Mouse (Mus musculus) brown adipose tissue, adult 24 weeks (tissue): Measurements from ENCODE around the gene Ank. TPM values are rescaled to one million over a fixed set of nuclear protein-coding genes. Genes with fewer than 3 reads are reported as not detected.

Experiments
- H3K27ac ChIP-seq: fragments of 200-500 bp; replicated peaks from 2 replicates; pipeline ENCODE4 v1.5.1; 2012; ENCODE audit warnings: low read depth, mild to moderate bottlenecking, low read length
- H3K4me1 ChIP-seq: fragments of 200-500 bp; 2 replicates; pipeline ENCODE4 v1.6.1; 2012; ENCODE audit warnings: low read length, mixed read lengths; ENCODE audit not compliant: control insufficient read depth, insufficient read depth, insufficient read length
- H3K4me3 ChIP-seq: fragments of 200-500 bp; 2 replicates; pipeline ENCODE4 v1.5.1; 2012; ENCODE audit warnings: low read depth, mild to moderate bottlenecking, low read length, moderate library complexity; ENCODE audit not compliant: insufficient read depth
- polyA plus RNA-seq: library from polyadenylated mRNA; stranded (reverse); fragments of >200 nt; gene quantifications from 2 replicates; pipeline ENCODE4 v1.2.4, GENCODE M21; 2012; ENCODE audit not compliant: missing spikeins, insufficient read depth, insufficient read length

Ank gene
- 179 and 208 TPM in 2 replicates for polyA plus RNA-seq

DNA sequence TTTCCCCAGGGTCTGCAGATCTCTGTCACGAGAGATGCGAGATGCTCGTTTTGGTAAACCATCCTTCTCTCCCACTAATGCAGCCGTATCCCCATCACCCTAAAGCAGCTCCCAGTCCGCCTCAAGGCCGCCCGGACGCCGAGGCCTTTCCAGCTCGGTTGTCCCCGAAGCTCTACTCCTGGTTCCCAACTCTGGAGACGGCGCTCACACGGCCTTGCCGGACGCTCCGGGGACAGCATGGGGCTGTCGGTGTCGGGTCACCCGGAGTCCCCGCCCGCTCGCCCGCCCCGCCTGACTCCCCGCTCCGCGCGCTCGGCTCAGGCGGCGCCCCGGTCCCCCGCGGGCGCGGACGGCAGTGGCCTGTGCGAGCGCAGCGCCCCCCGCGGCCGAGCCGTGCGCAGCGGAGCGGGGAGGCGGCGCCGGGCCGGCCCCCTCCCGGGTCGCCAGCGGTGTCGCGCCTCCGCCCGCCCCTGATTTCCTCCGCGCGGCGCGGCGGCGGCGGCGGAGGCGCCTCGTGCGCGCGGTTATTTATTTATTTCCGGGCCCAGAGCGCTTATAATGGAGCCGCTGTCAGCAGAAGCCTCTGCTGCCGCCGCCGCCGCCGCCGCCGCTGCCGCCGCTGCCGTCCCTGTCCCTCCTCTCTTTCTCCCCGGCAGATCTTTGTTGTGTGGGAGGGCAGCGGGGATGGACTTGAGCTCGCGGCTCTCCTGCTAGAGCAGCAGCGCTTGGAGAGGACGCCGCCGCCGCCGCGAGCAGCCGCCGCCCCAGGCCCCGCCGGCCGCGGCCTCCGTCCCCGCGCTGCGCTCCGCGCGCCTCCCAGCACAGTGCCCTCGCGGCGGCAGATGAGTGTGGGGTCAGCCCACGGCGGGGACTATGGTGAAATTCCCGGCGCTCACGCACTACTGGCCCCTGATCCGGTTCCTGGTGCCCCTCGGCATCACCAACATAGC, at the start of gene Ank:
Ank (plus strand) TSS at position 547 of the 950 bp plus-strand sequence.
- peak within 1 kb of the TSS; percentile 64 for H3K27ac ChIP-seq

GRCm38 (mm10) chr15:27418566-27419331, 47.7 kb upstream of the Ank start:
- H3K4me1 ChIP-seq: no peaks in the 10 kb centered on the region
- H3K4me3 ChIP-seq: no peak overlapping the region
- no peak overlapping the region for H3K27ac ChIP-seq

More for the DNA sequence above, at the start of gene Ank:
- peak within 1 kb of the TSS; percentile 98 for H3K4me3 ChIP-seq
- peaks cover 5% of the 10 kb centered on the region; the same call in 1 of the 2 replicates for H3K4me1 ChIP-seq

DNA sequence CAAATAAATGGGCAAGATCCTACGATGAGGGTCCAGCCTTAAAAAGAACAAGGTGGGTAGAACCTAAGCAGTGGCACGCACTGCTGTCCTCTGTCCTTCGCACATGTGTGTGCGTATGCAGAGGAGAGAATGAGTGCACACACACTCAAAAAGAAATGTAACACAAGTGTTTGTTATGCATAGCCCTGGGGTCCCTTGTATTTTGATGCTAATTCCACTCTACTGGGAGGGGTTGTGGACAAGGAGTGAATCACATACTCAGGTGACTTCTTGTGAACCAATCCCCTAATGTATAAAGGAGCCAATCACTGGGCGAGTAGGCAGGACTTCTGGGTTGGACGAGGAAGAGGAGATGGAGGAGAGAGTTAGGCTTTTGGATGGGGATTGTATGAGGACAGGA, 44.9 kb upstream of the Ank start:
- Histone ChIP-seq H3K4me3 (no peak overlapping the region), H3K27ac (no peak overlapping the region), H3K4me1 (no peaks in the 10 kb centered on the region)

GRCm38 (mm10) chr15:27427581-27427980, 38.9 kb upstream of the Ank start:
- Histone ChIP-seq H3K4me1 (no peaks in the 10 kb centered on the region), H3K4me3 (no peak overlapping the region), H3K27ac (no peak overlapping the region)

DNA sequence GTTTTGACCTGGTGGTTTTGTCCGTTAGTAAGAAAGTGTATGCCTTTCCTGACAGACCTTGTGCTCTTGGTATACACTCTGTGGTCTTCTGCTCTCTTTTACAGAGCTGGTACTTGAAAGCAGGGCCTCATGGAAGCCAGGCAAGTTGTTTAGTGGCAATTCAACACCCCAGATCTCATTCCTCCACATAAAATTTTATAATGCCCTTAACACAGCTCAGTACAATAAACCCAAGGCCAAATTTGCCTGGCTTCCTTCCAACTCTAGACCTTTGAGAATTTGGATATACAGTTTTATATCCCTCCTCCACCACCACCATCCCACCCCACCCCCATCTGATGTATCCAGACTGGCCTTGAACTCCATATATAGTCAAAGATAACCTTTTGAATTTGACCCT, 36.2 kb upstream of the Ank start:
- Histone ChIP-seq H3K4me3 (no peak overlapping the region), H3K4me1 (no peaks in the 10 kb centered on the region), H3K27ac (no peak overlapping the region)

- Histone ChIP-seq H3K4me1 (no peaks in the 10 kb centered on the region), H3K4me3 (no peak overlapping the region), H3K27ac (no peak overlapping the region)
Observed at GRCm38 (mm10) chr15:27432851-27433615, 33.4 kb upstream of the Ank start.

DNA sequence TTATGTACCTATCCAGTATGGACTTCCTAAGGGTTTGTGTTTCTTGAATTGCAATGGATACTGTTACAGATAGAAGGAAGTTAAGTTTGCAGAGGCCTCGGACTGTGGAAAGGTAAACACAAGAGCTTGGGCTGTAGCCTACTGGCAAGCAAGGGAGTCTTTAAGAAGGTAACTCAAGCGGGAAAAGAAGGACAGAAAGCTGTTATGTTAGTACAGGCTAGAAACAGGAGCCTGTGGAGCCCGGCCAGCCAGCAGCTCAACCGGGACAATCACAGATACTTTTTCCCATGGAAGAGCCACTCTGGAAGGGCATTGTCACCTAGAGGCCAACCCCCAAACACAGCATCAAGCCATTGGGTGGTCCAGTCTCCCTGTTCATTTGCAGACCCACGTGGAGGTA, 31.1 kb upstream of the Ank start:
- no peak overlapping the region for H3K4me3 ChIP-seq
- no peak overlapping the region for H3K27ac ChIP-seq
- no peaks in the 10 kb centered on the region for H3K4me1 ChIP-seq

DNA sequence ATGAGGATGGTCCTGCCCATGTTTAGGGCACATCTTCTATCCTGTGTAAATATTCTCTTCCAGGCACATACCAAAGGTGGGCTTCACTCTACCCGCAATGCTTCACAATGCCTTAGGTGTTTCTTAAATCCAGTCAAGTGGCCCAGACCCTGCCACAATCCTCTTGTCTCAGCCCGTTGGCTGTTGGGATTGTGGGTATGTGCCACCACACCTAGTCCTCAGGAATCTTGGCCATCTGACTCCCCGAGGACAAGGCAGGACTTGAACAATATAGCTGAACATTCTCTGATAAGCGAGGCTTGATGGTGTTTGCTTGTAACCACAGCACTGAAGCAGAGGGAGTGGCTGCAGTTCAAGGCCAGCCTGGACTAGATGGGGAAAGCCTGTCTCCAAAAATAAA, 30.3 kb upstream of the Ank start:
- Histone ChIP-seq H3K4me3 (no peak overlapping the region), H3K4me1 (no peaks in the 10 kb centered on the region), H3K27ac (no peak overlapping the region)

DNA sequence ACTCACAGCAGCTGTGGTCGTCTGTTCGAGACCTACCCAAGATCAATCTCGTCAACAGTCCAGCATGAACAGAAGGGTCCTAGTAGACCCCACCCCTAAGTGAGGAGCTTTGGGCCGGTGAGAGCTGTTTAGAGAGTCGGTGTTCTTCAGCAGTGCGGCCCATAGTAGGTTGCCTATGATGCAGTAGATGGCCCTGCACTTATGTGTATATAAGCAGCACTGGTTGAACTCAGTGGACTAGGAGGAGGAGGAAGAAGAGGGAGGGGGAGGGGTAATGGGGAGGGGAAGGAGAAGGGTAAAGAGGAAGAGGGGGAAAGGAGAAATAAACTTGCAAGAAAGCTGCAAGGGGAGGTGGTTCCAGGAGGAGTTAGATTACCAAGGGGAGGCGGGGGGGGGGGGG, 25.4 kb upstream of the Ank start:
- Histone ChIP-seq H3K4me1 (no peaks in the 10 kb centered on the region), H3K4me3 (no peak overlapping the region), H3K27ac (no peak overlapping the region)

GRCm38 (mm10) chr15:27441529-27441928, 24.9 kb upstream of the Ank start:
- Histone ChIP-seq H3K4me1 (no peaks in the 10 kb centered on the region), H3K4me3 (no peak overlapping the region), H3K27ac (no peak overlapping the region)

- no peak overlapping the region for H3K4me3 ChIP-seq
- no peaks in the 10 kb centered on the region for H3K4me1 ChIP-seq
- no peak overlapping the region for H3K27ac ChIP-seq
Observed at GRCm38 (mm10) chr15:27441951-27442350, 24.5 kb upstream of the Ank start.

GRCm38 (mm10) chr15:27444772-27445347, 21.6 kb upstream of the Ank start:
- no peak overlapping the region for H3K27ac ChIP-seq

DNA sequence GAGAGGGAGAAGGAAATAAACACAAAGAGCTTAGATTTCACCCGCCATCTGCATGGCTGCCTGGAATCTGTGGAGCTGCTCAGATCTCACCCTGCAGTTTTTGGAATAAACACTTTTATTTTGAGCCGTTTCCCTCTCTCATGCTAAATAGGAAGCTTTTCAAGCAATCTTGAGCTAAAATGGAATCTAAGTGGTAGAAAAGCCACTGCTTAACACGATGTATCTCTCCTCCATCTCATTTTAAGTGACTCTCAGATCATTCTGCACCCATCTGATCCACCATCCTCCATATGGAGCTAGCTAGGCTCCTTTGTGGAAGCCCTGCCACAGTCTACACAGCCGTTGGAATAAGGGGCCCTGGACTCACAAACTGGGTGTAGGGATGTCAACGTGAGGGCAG, 15.8 kb upstream of the Ank start:
- Histone ChIP-seq H3K27ac (no peak overlapping the region), H3K4me1 (no peaks in the 10 kb centered on the region), H3K4me3 (no peak overlapping the region)

More at GRCm38 (mm10) chr15:27444772-27445347, 21.6 kb upstream of the Ank start:
- Histone ChIP-seq H3K4me1 (no peaks in the 10 kb centered on the region), H3K4me3 (no peak overlapping the region)

- H3K4me1 ChIP-seq: no peaks in the 10 kb centered on the region
- H3K27ac ChIP-seq: no peak overlapping the region
- H3K4me3 ChIP-seq: no peak overlapping the region
Observed at GRCm38 (mm10) chr15:27451760-27452159, 14.7 kb upstream of the Ank start.
